Mouse (Mus musculus) heart, embryonic 10.5 days (tissue): ENCODE results near the gene Syap1. TPM values are rescaled to one million over a fixed set of nuclear protein-coding genes. Genes with fewer than 3 reads are reported as not detected.

ENCODE experiments used
- microRNA counts: library from miRNA; unstranded; fragments of <30 nt; microRNA quantifications from one replicate; lab custom pipeline; 2017
- microRNA-seq: library from miRNA; unstranded; fragments of <30 nt; microRNA quantifications from one replicate; pipeline ENCODE4, GENCODE M21; 2017
- polyA plus RNA-seq: library from polyadenylated mRNA; unstranded; fragments of >200 nt; fragmentation: Nextera tagmentation; extraction: Ambion mirVana; gene quantifications from 2 replicates; pipeline ENCODE4 v1.2.1, GENCODE M21; 2016

Syap1 gene
- polyA plus RNA-seq, 1 experiment from 2014 or later = 28.0 TPM

MicroRNAs encoded within 50 kb of the gene (microRNA counts, 519-probe panel; counts per million panel counts)
- microRNA mmu-miR-3473 (lab: Ali Mortazavi, UCI) = not detected

Small RNAs within 50 kb of the gene (microRNA-seq; reads per million reads assigned to microRNA genes)
- not detected for gene Mir3473a

Other genes with a start within 250 kb of the Syap1 start
- gene Reps2, start 244.8 kb downstream of the Syap1 start, polyA plus RNA-seq = 0.25 and 0.29 TPM in 2 replicates
- 558 and 584 TPM in 2 replicates for gene Rbbp7, start 128.0 kb downstream of the Syap1 start, polyA plus RNA-seq
- gene Txlng, start 59.0 kb downstream of the Syap1 start, polyA plus RNA-seq = 12.5 and 14.2 TPM in 2 replicates
- gene Ctps2, start 12.8 kb upstream of the Syap1 start, polyA plus RNA-seq = 54.9 and 69.5 TPM in 2 replicates
- gene S100g, start 76.2 kb upstream of the Syap1 start, polyA plus RNA-seq = 3.1 TPM in 1 of 2 replicates, not detected in the other